Mouse (Mus musculus) hindbrain, embryonic 13.5 days (tissue): ENCODE data around the gene Ncor2. TPM values are rescaled to one million over a fixed set of nuclear protein-coding genes. Genes with fewer than 3 reads are reported as not detected.

Experiments used
- ATAC-seq: fragments of 200-750 bp; cut with Nextera tagmentation; 2 replicates; pipeline ENCODE4 v1.8.0; 2017; ENCODE audit warnings: moderate TSS enrichment; ENCODE audit not compliant: low FRiP score
- H3K27ac ChIP-seq: fragments of 300-500 bp; sonication (generic); 2 replicates; pipeline ENCODE4 v1.5.1; 2015; ENCODE audit warnings: inconsistent platforms, mild to moderate bottlenecking, moderate library complexity
- H3K27me3 ChIP-seq: fragments of 300-500 bp; sonication (generic); 2 replicates; pipeline ENCODE4 v1.6.1; 2015; ENCODE audit warnings: mild to moderate bottlenecking, inconsistent platforms
- H3K36me3 ChIP-seq: fragments of 300-500 bp; sonication (generic); 2 replicates; pipeline ENCODE4 v1.6.1; 2015; ENCODE audit warnings: mild to moderate bottlenecking, inconsistent platforms
- H3K4me1 ChIP-seq: fragments of 300-500 bp; sonication (generic); replicated peaks from 2 replicates; pipeline ENCODE4 v1.6.1; 2015; ENCODE audit warnings: inconsistent platforms
- H3K4me2 ChIP-seq: fragments of 300-500 bp; sonication (generic); 2 replicates; pipeline ENCODE4 v1.6.1; 2015; ENCODE audit warnings: inconsistent platforms, mild to moderate bottlenecking, moderate library complexity
- H3K4me3 ChIP-seq: fragments of 300-500 bp; sonication (generic); 2 replicates; pipeline ENCODE4 v1.5.1; 2015; ENCODE audit warnings: mild to moderate bottlenecking, inconsistent platforms
- H3K9ac ChIP-seq: fragments of 300-500 bp; sonication (generic); 2 replicates; pipeline ENCODE4 v1.6.1; 2015; ENCODE audit warnings: mild to moderate bottlenecking, inconsistent platforms
- H3K9me3 ChIP-seq: fragments of 300-500 bp; sonication (generic); 2 replicates; pipeline ENCODE4 v1.6.1; 2016; ENCODE audit warnings: inconsistent platforms
- WGBS: fragments of 180-500 bp; shearing (Covaris S2); methylation state at CpG from one replicate; pipeline ENCODE4 v1.1.7; 2015; 5-methylcytosine and 5-hydroxymethylcytosine counted together
- polyA plus RNA-seq: library from polyadenylated mRNA; unstranded; fragments of >200 nt; fragmentation: Nextera tagmentation; extraction: Ambion mirVana; gene quantifications from 2 replicates; pipeline ENCODE4 v1.2.1, GENCODE M21; 2015

The Ncor2 gene
- polyA plus RNA-seq, 1 experiment from 2014 or later: 25.1 TPM

GRCm38 (mm10) chr5:125136996-125137671 is 41.9 kb downstream of the Ncor2 start:
- Histone ChIP-seq H3K9ac (peak overlapping the region; percentile 35; the same call in 1 of the 2 replicates), H3K27me3 (no peaks in the 10 kb centered on the region), H3K9me3 (no peaks in the 10 kb centered on the region), H3K4me3 (no peak overlapping the region), H3K4me2 (0 out of 2 replicates have a peak overlapping the region, but pooled peaks have one; percentile 1), H3K27ac (peak overlapping the region; percentile 67), H3K4me1 (peaks cover 97% of the 10 kb centered on the region), H3K36me3 (no peaks in the 10 kb centered on the region)
- 53% methylated on average over 14 of the region's 14 CpGs for WGBS
- ATAC-seq: no peak

- Histone ChIP-seq H3K4me1 (peaks cover 97% of the 10 kb centered on the region), H3K27ac (peak overlapping the region; percentile 67), H3K4me3 (no peak overlapping the region), H3K27me3 (no peaks in the 10 kb centered on the region), H3K9me3 (no peaks in the 10 kb centered on the region), H3K4me2 (0 out of 2 replicates have a peak overlapping the region, but pooled peaks have one; percentile 1), H3K9ac (peak overlapping the region; percentile 35; the same call in 1 of the 2 replicates), H3K36me3 (no peaks in the 10 kb centered on the region)
- no peak for ATAC-seq
- WGBS: 69% methylated on average over 5 of the region's 5 CpGs
These were observed 42.6 kb downstream of the Ncor2 start for GRCm38 (mm10) chr5:125136296-125136995.

- peak overlapping the region; percentile 93 for H3K27ac ChIP-seq
- no peaks in the 10 kb centered on the region for H3K27me3 ChIP-seq
- peak overlapping the region; percentile 36 for H3K9ac ChIP-seq
- no peaks in the 10 kb centered on the region for H3K9me3 ChIP-seq
- 0 out of 2 replicates have a peak overlapping the region, but pooled peaks have one; percentile 15 for H3K4me2 ChIP-seq
- peaks cover 97% of the 10 kb centered on the region for H3K4me1 ChIP-seq
- WGBS: 9% methylated on average over 11 of the region's 11 CpGs
- ATAC-seq: peak; percentile 73
- H3K4me3 ChIP-seq: no peak overlapping the region
- H3K36me3 ChIP-seq: no peaks in the 10 kb centered on the region
These were observed 44.1 kb downstream of the Ncor2 start for GRCm38 (mm10) chr5:125134795-125135468.

- peak overlapping the region; percentile 46 for H3K9ac ChIP-seq
- no peak overlapping the region for H3K4me3 ChIP-seq
- WGBS: 18% methylated on average over 7 of the region's 7 CpGs
- ATAC-seq: peak; percentile 34
- peaks cover 97% of the 10 kb centered on the region for H3K4me1 ChIP-seq
- H3K27ac ChIP-seq: peak overlapping the region; percentile 93
- H3K4me2 ChIP-seq: 0 out of 2 replicates have a peak overlapping the region, but pooled peaks have one; percentile 15
- H3K36me3 ChIP-seq: no peaks in the 10 kb centered on the region
- H3K27me3 ChIP-seq: no peaks in the 10 kb centered on the region
- no peaks in the 10 kb centered on the region for H3K9me3 ChIP-seq
These were observed 44.6 kb downstream of the Ncor2 start for GRCm38 (mm10) chr5:125134391-125134790.

- H3K27ac ChIP-seq: peak overlapping the region; percentile 93
- H3K27me3 ChIP-seq: no peaks in the 10 kb centered on the region
- no peak overlapping the region for H3K9ac ChIP-seq
- ATAC-seq: no peak
- no peaks in the 10 kb centered on the region for H3K36me3 ChIP-seq
- H3K9me3 ChIP-seq: no peaks in the 10 kb centered on the region
- no peak overlapping the region for H3K4me3 ChIP-seq
- no peak overlapping the region for H3K4me2 ChIP-seq
- 12% methylated on average over 4 of the region's 4 CpGs for WGBS
- peaks cover 97% of the 10 kb centered on the region for H3K4me1 ChIP-seq
These were observed 45.4 kb downstream of the Ncor2 start for GRCm38 (mm10) chr5:125133651-125134050.

- no peaks in the 10 kb centered on the region for H3K27me3 ChIP-seq
- ATAC-seq: no peak
- no peak overlapping the region for H3K4me3 ChIP-seq
- no peak overlapping the region for H3K9ac ChIP-seq
- H3K27ac ChIP-seq: peak overlapping the region; percentile 93
- no peak overlapping the region for H3K4me2 ChIP-seq
- no peaks in the 10 kb centered on the region for H3K9me3 ChIP-seq
- no peaks in the 10 kb centered on the region for H3K36me3 ChIP-seq
- H3K4me1 ChIP-seq: peaks cover 97% of the 10 kb centered on the region
- 91% methylated on average over 13 of the region's 13 CpGs for WGBS
These were observed 46.3 kb downstream of the Ncor2 start for GRCm38 (mm10) chr5:125132566-125133260.

- Histone ChIP-seq H3K9ac (0 out of 2 replicates have a peak overlapping the region, but pooled peaks have one; percentile 6), H3K9me3 (no peaks in the 10 kb centered on the region), H3K36me3 (no peaks in the 10 kb centered on the region), H3K4me3 (no peak overlapping the region), H3K27me3 (no peaks in the 10 kb centered on the region), H3K4me2 (no peak overlapping the region), H3K27ac (peak overlapping the region; percentile 69), H3K4me1 (peaks cover 95% of the 10 kb centered on the region)
- WGBS: 39% methylated on average over 2 of the region's 2 CpGs
- no peak for ATAC-seq
These were observed 47.0 kb downstream of the Ncor2 start for GRCm38 (mm10) chr5:125132069-125132468.

GRCm38 (mm10) chr5:125130406-125130805 is 48.6 kb downstream of the Ncor2 start:
- Histone ChIP-seq H3K27ac (peak overlapping the region; percentile 69; the same call in 1 of the 2 replicates), H3K4me2 (no peak overlapping the region), H3K36me3 (no peaks in the 10 kb centered on the region), H3K27me3 (no peaks in the 10 kb centered on the region), H3K4me1 (peaks cover 95% of the 10 kb centered on the region), H3K9ac (no peak overlapping the region), H3K9me3 (no peaks in the 10 kb centered on the region), H3K4me3 (no peak overlapping the region)
- WGBS: 88% methylated on average over 3 of the region's 3 CpGs
- no peak for ATAC-seq

GRCm38 (mm10) chr5:125128939-125129385 is 50.1 kb downstream of the Ncor2 start:
- Histone ChIP-seq H3K4me3 (no peak overlapping the region), H3K9ac (no peak overlapping the region), H3K27ac (peak overlapping the region; percentile 76), H3K4me1 (peaks cover 95% of the 10 kb centered on the region), H3K4me2 (no peak overlapping the region), H3K36me3 (no peaks in the 10 kb centered on the region), H3K9me3 (no peaks in the 10 kb centered on the region), H3K27me3 (no peaks in the 10 kb centered on the region)
- WGBS: 46% methylated on average over 14 of the region's 14 CpGs
- no peak for ATAC-seq

GRCm38 (mm10) chr5:125127920-125128319 is 51.1 kb downstream of the Ncor2 start:
- Histone ChIP-seq H3K36me3 (no peaks in the 10 kb centered on the region), H3K4me2 (no peak overlapping the region), H3K9ac (no peak overlapping the region), H3K4me3 (no peak overlapping the region), H3K9me3 (no peaks in the 10 kb centered on the region), H3K27me3 (no peaks in the 10 kb centered on the region), H3K27ac (peak overlapping the region; percentile 76; the same call in 1 of the 2 replicates), H3K4me1 (peaks cover 95% of the 10 kb centered on the region)
- no peak for ATAC-seq
- 92% methylated on average over 1 of the region's 1 CpGs for WGBS

- H3K9ac ChIP-seq: no peak overlapping the region
- no peaks in the 10 kb centered on the region for H3K27me3 ChIP-seq
- no peak for ATAC-seq
- 0 out of 2 replicates have a peak overlapping the region, but pooled peaks have one; percentile 12 for H3K27ac ChIP-seq
- no peak overlapping the region for H3K4me2 ChIP-seq
- H3K9me3 ChIP-seq: no peaks in the 10 kb centered on the region
- H3K36me3 ChIP-seq: no peaks in the 10 kb centered on the region
- 90% methylated on average over 4 of the region's 4 CpGs for WGBS
- H3K4me3 ChIP-seq: no peak overlapping the region
- H3K4me1 ChIP-seq: peaks cover 93% of the 10 kb centered on the region
These were observed 51.6 kb downstream of the Ncor2 start for GRCm38 (mm10) chr5:125127426-125127825.
